Mouse (Mus musculus) hindbrain, embryonic 12.5 days (tissue): ENCODE data around the gene Phospho1. TPM values are rescaled to one million over a fixed set of nuclear protein-coding genes. Genes with fewer than 3 reads are reported as not detected.

Experiments
- ATAC-seq: fragments of 200-750 bp; cut with Nextera tagmentation; 2 replicates; pipeline ENCODE4 v1.8.0; 2017; ENCODE audit warnings: moderate TSS enrichment; ENCODE audit not compliant: low FRiP score
- H3K27ac ChIP-seq: fragments of 300-500 bp; sonication (generic); 2 replicates; pipeline ENCODE4 v1.5.1; 2016; ENCODE audit warnings: mild to moderate bottlenecking
- H3K27me3 ChIP-seq: fragments of 300-500 bp; sonication (generic); 2 replicates; pipeline ENCODE4 v1.6.1; 2016; ENCODE audit warnings: mild to moderate bottlenecking
- H3K36me3 ChIP-seq: fragments of 300-500 bp; sonication (generic); 2 replicates; pipeline ENCODE4 v1.6.1; 2016; ENCODE audit warnings: mild to moderate bottlenecking
- H3K4me1 ChIP-seq: fragments of 300-500 bp; sonication (generic); 2 replicates; pipeline ENCODE4 v1.6.1; 2016
- H3K4me2 ChIP-seq: fragments of 300-500 bp; sonication (generic); replicated peaks from 2 replicates; pipeline ENCODE4 v1.6.1; 2016; ENCODE audit warnings: mild to moderate bottlenecking
- H3K4me3 ChIP-seq: fragments of 300-500 bp; sonication (generic); 2 replicates; pipeline ENCODE4 v1.5.1; 2016; ENCODE audit warnings: mild to moderate bottlenecking
- H3K9ac ChIP-seq: fragments of 300-500 bp; sonication (generic); 2 replicates; pipeline ENCODE4 v1.6.1; 2016; ENCODE audit warnings: mild to moderate bottlenecking, moderate library complexity
- H3K9me3 ChIP-seq: fragments of 300-500 bp; sonication (generic); replicated peaks from 2 replicates; pipeline ENCODE4 v1.6.1; 2016; ENCODE audit warnings: mild to moderate bottlenecking
- whole genome bisulfite sequencing: fragments of 180-500 bp; shearing (Covaris S2); methylation state at CpG from one replicate; pipeline ENCODE4 v1.1.7; 2016; 5-methylcytosine and 5-hydroxymethylcytosine counted together
- polyA plus RNA-seq: library from polyadenylated mRNA; unstranded; fragments of >200 nt; fragmentation: Nextera tagmentation; extraction: Ambion mirVana; gene quantifications from 2 replicates; pipeline ENCODE4 v1.2.1, GENCODE M21; 2016

Gene Phospho1
- polyA plus RNA-seq, 1 experiment from 2014 or later, result not detected

DNA sequence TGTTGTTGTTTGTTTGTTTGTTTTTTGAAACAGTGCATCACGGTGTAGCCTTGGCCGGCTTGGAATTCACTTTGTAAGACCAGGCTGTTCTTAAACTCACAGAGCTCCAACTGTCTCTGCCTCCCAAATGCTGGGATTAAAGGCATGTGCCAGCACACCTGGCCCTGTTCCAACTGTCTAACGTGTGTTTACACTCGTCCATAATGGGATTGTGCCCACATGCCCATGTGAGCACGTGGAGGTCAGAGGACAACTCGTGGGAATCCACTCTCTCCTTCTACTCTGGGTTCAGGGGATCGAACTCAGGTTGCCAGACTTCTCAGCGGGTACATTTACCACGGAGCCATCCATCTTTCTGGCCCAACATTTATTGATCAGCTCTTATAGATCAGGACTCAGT is 8.9 kb upstream of the Phospho1 start:
- WGBS, result 81% methylated on average over 9 of the region's 9 CpGs

DNA sequence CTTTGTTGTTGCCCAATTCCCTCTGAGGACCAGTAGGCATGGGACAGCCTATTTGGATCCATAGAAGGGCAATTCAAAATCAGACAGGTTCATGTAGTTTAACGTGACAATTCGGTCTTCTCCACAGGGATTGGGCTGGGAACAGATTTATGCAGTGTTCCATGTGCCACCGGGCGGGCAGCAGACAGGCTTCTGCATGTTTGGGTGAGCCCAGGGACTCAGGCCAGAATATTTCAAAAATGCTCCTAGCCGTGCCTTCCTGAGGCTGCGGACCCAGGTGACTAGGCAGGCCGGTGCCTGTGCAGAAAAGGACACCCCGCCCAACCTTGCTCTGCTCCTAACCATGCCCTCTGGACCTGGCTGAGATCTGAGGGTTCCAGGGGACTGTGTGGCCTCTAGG is 5.2 kb upstream of the Phospho1 start:
- Histone ChIP-seq H3K27me3 (peaks cover 16% of the 10 kb centered on the region), H3K9ac (no peak overlapping the region), H3K27ac (no peak overlapping the region), H3K4me1 (no peaks in the 10 kb centered on the region), H3K9me3 (no peaks in the 10 kb centered on the region), H3K36me3 (no peaks in the 10 kb centered on the region), H3K4me2 (no peak overlapping the region), H3K4me3 (no peak overlapping the region)
- 84% methylated on average over 8 of the region's 8 CpGs for WGBS
- ATAC-seq, result no peak

More for the DNA sequence above, 8.9 kb upstream of the Phospho1 start:
- no peak overlapping the region for H3K4me3 ChIP-seq
- no peaks in the 10 kb centered on the region for H3K9me3 ChIP-seq
- no peaks in the 10 kb centered on the region for H3K27me3 ChIP-seq
- H3K9ac ChIP-seq, result no peak overlapping the region
- no peaks in the 10 kb centered on the region for H3K36me3 ChIP-seq
- H3K27ac ChIP-seq, result no peak overlapping the region
- H3K4me2 ChIP-seq, result no peak overlapping the region
- ATAC-seq, result no peak
- H3K4me1 ChIP-seq, result peaks cover 8% of the 10 kb centered on the region

DNA sequence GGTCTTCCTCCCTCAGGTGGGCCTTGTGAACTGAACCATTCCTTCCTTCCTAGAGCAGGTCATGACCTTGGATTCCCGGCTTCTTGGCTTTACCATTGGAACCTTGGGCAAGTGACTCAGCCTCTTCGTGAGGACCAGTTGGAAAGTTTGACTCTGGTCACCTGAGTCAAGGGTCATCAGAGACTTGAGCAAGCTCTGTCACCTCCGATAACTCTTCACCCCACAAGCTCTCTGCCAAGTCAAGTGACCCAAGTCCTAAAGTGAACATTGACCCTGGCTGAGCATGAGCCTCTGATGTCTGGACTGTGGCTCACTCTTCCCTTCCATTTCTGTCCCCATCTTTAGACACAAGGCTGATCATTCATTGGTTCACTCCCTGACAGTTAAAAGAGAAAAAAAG is 2.8 kb upstream of the Phospho1 start:
- no peak for ATAC-seq
- 90% methylated on average over 3 of the region's 3 CpGs for WGBS
- Histone ChIP-seq H3K9ac (no peak overlapping the region), H3K4me2 (no peak overlapping the region), H3K9me3 (no peaks in the 10 kb centered on the region), H3K4me3 (no peak overlapping the region), H3K27me3 (peaks cover 36% of the 10 kb centered on the region), H3K4me1 (peaks cover 5% of the 10 kb centered on the region), H3K27ac (no peak overlapping the region), H3K36me3 (no peaks in the 10 kb centered on the region)

DNA sequence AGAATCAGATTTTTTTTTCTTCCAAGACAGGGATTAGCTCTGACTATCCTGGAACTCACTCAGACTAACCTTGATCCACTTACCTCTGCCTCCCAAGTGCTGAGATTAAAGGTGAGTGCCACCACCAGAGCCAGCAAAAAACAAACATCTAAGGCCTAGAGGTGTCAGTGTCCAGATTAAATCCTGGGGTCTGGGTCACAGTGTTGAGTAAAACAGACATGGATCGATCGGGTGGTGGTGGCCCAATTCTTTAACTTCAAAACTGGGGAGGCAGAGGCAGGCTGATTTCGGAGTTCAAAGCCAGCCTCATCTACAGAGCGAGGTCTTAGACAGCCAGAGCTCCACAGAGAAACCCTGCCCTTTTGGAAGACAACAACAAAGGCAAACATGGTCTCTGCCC is 1.9 kb upstream of the Phospho1 start:
- H3K9ac ChIP-seq, result no peak overlapping the region
- 88% methylated on average over 4 of the region's 4 CpGs for WGBS
- H3K4me1 ChIP-seq, result peaks cover 5% of the 10 kb centered on the region
- H3K4me2 ChIP-seq, result no peak overlapping the region
- peaks cover 45% of the 10 kb centered on the region for H3K27me3 ChIP-seq
- H3K36me3 ChIP-seq, result no peaks in the 10 kb centered on the region
- no peak for ATAC-seq
- no peak overlapping the region for H3K4me3 ChIP-seq
- no peak overlapping the region for H3K27ac ChIP-seq
- no peaks in the 10 kb centered on the region for H3K9me3 ChIP-seq

DNA sequence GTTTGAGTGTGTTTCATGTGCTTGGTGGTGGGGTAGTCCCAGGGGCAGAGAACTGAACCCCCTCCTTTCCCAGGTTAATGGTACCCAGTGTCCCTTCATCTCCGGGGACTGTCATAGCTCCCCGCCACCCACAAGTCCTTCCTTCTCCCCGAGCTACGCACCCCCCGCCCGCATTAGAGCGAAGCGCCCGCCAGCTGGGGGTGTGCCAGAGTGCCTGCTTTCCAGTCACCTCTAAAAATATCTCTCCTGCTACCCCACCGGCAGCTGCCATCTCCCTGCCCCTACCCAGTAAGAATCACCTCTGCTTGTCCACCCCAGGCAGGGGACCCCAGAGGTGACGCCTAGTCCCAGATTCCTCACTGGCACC is 561 bp downstream of the Phospho1 start:
- WGBS, result 6% methylated on average over 10 of the region's 11 CpGs
- Histone ChIP-seq H3K4me3 (peak overlapping the region; percentile 72), H3K27me3 (peaks cover 67% of the 10 kb centered on the region), H3K9me3 (no peaks in the 10 kb centered on the region), H3K27ac (no peak overlapping the region), H3K9ac (peak overlapping the region; percentile 75), H3K4me1 (peaks cover 5% of the 10 kb centered on the region), H3K4me2 (peak overlapping the region; percentile 88), H3K36me3 (no peaks in the 10 kb centered on the region)
- peak; percentile 50; the same call in 1 of the 2 replicates for ATAC-seq

DNA sequence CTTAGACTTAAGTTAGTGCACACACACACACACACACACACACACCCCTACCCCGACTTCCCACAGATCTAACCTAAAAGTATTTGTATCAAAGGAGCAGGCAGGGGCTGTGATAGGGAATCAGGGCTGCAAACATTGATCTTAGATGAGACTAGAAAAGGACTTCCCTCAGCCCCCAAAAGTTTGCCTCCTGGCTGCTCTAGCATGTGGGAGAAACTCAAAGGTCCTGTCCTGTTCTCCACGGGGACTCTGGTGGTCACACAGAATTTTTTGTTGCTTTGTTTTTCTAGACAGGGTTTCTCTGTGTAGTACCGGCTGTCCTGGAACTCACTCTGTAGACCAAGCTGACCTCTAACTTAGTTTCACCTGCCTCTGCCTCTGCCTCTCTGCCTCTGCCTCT is 1.3 kb downstream of the Phospho1 start:
- Histone ChIP-seq H3K4me3 (no peak overlapping the region), H3K27me3 (peaks cover 75% of the 10 kb centered on the region), H3K9me3 (no peaks in the 10 kb centered on the region), H3K4me1 (peaks cover 10% of the 10 kb centered on the region), H3K36me3 (no peaks in the 10 kb centered on the region), H3K9ac (no peak overlapping the region), H3K27ac (no peak overlapping the region), H3K4me2 (0 out of 2 replicates have a peak overlapping the region, but pooled peaks have one; percentile 88)
- 56% methylated on average over 3 of the region's 3 CpGs for WGBS
- ATAC-seq, result no peak

DNA sequence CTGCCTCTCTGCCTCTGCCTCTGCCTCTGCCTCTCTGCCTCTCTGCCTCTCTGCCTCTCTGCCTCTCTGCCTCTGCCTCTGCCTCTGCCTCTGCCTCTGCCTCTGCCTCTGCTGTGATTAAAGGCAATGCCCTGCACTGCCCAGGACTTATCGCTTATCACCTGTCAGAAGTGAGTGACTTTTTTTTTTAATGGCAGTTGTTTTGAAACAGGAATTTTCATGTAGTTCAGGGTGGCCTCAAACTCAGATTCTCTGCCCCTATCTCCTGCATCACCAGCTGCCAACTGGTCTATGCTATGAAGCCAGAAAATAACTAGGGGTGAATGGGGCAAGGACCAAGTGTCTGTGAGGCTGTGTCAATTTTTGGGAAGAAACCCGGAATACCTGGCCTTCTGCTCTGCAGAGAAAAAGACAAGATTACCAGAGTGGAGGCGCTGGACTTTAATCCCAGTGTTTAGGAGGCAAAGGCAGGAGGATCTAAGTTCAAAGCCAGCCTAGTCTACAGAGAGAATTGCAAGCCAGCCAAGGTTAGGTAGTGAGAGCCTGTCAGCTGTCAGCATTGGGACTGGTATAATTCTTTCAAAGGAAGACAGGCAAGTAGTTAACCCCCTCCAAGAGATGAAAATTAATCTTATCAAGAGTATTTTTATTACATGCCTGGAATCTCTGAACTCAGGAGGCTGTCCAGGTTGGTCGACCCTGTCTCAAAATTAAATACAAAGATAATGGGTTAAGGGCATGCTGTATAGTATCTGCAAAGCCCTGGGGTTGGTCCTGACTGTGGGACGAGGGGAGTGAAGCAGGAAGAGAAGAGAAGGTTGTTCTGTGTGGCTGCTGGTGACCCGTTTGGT is 2.2 kb downstream of the Phospho1 start:
- no peak for ATAC-seq
- peaks cover 19% of the 10 kb centered on the region for H3K4me1 ChIP-seq
- H3K27ac ChIP-seq, result no peak overlapping the region
- no peak overlapping the region for H3K4me3 ChIP-seq
- no peaks in the 10 kb centered on the region for H3K36me3 ChIP-seq
- no peak overlapping the region for H3K4me2 ChIP-seq
- no peaks in the 10 kb centered on the region for H3K9me3 ChIP-seq
- H3K27me3 ChIP-seq, result peaks cover 84% of the 10 kb centered on the region
- no peak overlapping the region for H3K9ac ChIP-seq
- 59% methylated on average over 6 of the region's 6 CpGs for WGBS

DNA sequence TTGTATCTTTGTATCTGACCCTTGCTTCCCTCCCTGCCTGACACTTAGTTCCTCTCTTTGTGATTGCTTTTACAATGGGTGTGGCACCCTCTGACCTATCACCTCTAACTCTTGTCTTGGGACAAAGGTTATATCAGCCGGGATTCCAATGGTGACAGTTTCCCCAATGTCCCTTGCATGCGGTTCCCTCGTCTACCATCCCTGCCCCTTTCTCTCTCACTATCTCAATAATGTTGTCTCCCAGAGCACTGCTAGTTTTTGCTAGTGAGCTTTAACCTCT is 2.8 kb downstream of the Phospho1 start:
- WGBS, result 18% methylated on average over 3 of the region's 3 CpGs
- peaks cover 23% of the 10 kb centered on the region for H3K4me1 ChIP-seq
- peaks cover 84% of the 10 kb centered on the region for H3K27me3 ChIP-seq
- H3K9me3 ChIP-seq, result no peaks in the 10 kb centered on the region
- ATAC-seq, result no peak
- no peak overlapping the region for H3K4me2 ChIP-seq
- no peak overlapping the region for H3K27ac ChIP-seq
- H3K9ac ChIP-seq, result no peak overlapping the region
- H3K4me3 ChIP-seq, result no peak overlapping the region
- H3K36me3 ChIP-seq, result no peaks in the 10 kb centered on the region

DNA sequence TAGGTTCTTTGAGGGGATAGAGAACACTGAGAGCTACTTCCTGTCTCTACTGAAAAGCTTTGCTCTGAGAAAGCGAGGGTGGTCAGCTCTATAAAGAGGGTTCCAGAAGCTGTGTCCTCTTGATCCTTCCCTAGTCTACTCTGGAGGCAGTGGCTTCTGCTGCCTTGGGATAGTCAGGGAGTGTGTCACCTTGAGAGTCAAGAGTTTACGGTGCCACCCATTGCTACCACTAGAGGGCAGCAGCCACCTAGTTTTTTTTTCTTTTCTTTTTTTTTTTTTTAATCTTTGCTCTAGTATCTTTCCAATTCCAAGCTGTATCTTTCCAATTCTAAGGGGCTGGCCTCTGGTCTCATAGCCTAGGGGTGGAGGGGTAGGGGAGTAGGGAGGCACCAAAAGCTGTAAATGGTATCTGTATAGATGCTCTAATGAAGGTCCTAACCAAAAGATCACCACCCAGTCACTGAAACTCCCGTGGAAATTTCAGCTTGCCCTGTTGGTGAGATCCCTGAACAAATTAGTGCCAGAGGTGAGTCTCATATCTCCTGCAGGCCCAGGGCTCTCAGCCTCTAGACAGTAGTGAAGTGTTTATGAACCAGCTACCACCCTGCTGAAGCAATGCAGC is 3.3 kb downstream of the Phospho1 start:
- Histone ChIP-seq H3K27me3 (peaks cover 88% of the 10 kb centered on the region), H3K9ac (no peak overlapping the region), H3K4me1 (peaks cover 26% of the 10 kb centered on the region), H3K9me3 (no peaks in the 10 kb centered on the region), H3K4me2 (no peak overlapping the region), H3K36me3 (no peaks in the 10 kb centered on the region), H3K4me3 (no peak overlapping the region), H3K27ac (no peak overlapping the region)
- no peak for ATAC-seq
- WGBS, result 19% methylated on average over 3 of the region's 3 CpGs

DNA sequence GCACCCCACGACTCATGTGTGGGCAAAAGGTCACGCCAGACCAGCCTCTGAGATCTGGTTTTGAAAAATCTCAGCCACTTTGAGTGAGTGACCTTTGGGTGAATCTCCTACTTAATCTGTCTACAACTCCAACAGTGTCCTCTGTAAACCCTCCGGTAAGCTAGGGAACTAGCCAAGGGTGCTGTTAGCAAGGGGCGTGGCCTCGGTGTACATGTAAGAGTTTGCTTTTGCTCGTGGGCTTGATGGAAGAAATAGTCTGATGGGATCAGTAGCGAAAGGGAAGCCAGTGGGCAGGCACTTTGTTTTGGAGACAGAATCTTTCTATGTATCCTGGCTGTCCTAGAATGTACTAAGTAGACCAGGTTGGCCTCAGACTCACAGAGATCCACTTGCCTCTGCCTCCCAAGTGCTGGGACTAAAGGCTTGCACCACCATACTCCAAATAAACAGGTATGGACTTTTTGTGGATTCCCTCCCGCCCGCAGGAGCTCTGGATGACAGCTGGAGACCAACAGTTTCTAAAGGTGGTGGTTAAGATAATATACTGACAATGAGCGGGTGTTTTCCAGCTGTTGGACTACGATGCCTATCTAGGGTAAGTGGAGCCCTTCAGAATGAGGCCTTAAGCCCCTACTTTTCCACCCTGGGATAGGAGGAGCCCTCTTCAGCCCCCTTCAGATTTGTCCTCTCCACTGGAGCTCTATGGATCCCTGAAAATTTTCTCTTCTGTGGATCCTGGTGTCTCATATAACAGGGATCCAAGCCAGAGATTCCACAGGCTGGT is 4.1 kb downstream of the Phospho1 start:
- H3K4me2 ChIP-seq, result no peak overlapping the region
- no peaks in the 10 kb centered on the region for H3K36me3 ChIP-seq
- H3K27me3 ChIP-seq, result peaks cover 90% of the 10 kb centered on the region
- H3K27ac ChIP-seq, result no peak overlapping the region
- peaks cover 26% of the 10 kb centered on the region for H3K4me1 ChIP-seq
- H3K4me3 ChIP-seq, result no peak overlapping the region
- H3K9me3 ChIP-seq, result no peaks in the 10 kb centered on the region
- ATAC-seq, result no peak
- H3K9ac ChIP-seq, result no peak overlapping the region
- WGBS, result 75% methylated on average over 11 of the region's 11 CpGs

DNA sequence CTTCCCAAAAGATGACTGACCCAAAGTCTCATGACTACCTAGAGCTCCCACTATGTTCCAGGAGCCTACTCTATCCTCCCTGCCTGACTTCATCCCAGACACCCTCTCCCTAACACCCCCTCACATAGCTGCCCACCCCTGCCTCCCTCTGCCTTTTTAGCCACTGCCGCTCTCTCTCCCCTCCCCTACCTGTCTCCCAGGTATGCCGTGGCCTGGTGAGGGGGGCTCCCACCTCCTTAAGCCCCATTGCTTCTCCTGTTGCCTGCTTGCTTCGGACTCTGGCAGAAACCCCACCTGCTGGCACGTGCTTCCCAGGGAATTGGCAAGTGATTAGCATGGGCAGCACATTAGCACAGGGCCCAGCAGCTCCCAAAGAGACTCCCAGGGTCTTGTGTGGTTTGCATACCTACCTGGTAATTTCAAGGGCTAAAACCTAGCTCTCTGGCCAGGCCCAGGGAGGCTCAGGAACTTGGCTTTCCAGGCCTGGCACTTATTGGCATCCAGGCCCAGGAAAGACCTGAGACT is 5.3 kb downstream of the Phospho1 start:
- WGBS, result 33% methylated on average over 4 of the region's 4 CpGs
- no peak overlapping the region for H3K9ac ChIP-seq
- no peak overlapping the region for H3K27ac ChIP-seq
- no peaks in the 10 kb centered on the region for H3K36me3 ChIP-seq
- no peak overlapping the region for H3K4me2 ChIP-seq
- peaks cover 38% of the 10 kb centered on the region for H3K4me1 ChIP-seq
- no peak for ATAC-seq
- H3K4me3 ChIP-seq, result no peak overlapping the region
- H3K9me3 ChIP-seq, result no peaks in the 10 kb centered on the region
- H3K27me3 ChIP-seq, result peaks cover 98% of the 10 kb centered on the region
